Mouse (Mus musculus) heart, embryonic 11.5 days (tissue): ENCODE data around the gene Hrc. TPM values are rescaled to one million over a fixed set of nuclear protein-coding genes. Genes with fewer than 3 reads are reported as not detected.

Experiments
- ATAC-seq: fragments of 200-750 bp; cut with Nextera tagmentation; replicated peaks from 2 replicates; pipeline ENCODE4 v1.8.0; 2017; ENCODE audit warnings: moderate library complexity; ENCODE audit not compliant: insufficient number of reproducible peaks, low FRiP score, low TSS enrichment
- H3K27ac ChIP-seq: fragments of 300-500 bp; sonication (generic); 2 replicates; pipeline ENCODE4 v1.5.1; 2014; ENCODE audit warnings: mild to moderate bottlenecking, low read depth, low read length
- H3K27me3 ChIP-seq: fragments of 300-500 bp; sonication (generic); 2 replicates; pipeline ENCODE4 v1.6.1; 2014; ENCODE audit warnings: mild to moderate bottlenecking, low read length, mixed read lengths; ENCODE audit not compliant: control insufficient read depth, insufficient read depth
- H3K36me3 ChIP-seq: fragments of 300-500 bp; sonication (generic); 2 replicates; pipeline ENCODE4 v1.6.1; 2014; ENCODE audit warnings: mild to moderate bottlenecking, low read length, moderate library complexity, mixed read lengths; ENCODE audit not compliant: control insufficient read depth, insufficient read depth
- H3K4me1 ChIP-seq: fragments of 300-500 bp; sonication (generic); 2 replicates; pipeline ENCODE4 v1.6.1; 2014; ENCODE audit warnings: low read length; ENCODE audit not compliant: control insufficient read depth, insufficient read depth
- H3K4me2 ChIP-seq: fragments of 300-500 bp; sonication (generic); 2 replicates; pipeline ENCODE4 v1.6.1; 2014; ENCODE audit warnings: mild to moderate bottlenecking, moderate library complexity
- H3K4me3 ChIP-seq: fragments of 300-500 bp; sonication (generic); 2 replicates; pipeline ENCODE4 v1.5.1; 2014; ENCODE audit warnings: low read depth, low read length
- H3K9ac ChIP-seq: fragments of 300-500 bp; sonication (generic); 2 replicates; pipeline ENCODE4 v1.6.1; 2014; ENCODE audit warnings: mild to moderate bottlenecking, low read depth, low read length, moderate library complexity
- H3K9me3 ChIP-seq: fragments of 300-500 bp; sonication (generic); replicated peaks from 2 replicates; pipeline ENCODE4 v1.6.1; 2016; ENCODE audit warnings: low read length; ENCODE audit not compliant: control insufficient read depth
- WGBS: fragments of 180-500 bp; shearing (Covaris S2); extraction: QIAGEN DNeasy Blood & Tissue Kit; methylation state at CpG from one replicate; pipeline ENCODE4 v1.1.7; 2014; ENCODE audit not compliant: insufficient replicate concordance; 5-methylcytosine and 5-hydroxymethylcytosine counted together
- polyA plus RNA-seq: library from polyadenylated mRNA; unstranded; fragments of >200 nt; fragmentation: Nextera tagmentation; extraction: Ambion mirVana; gene quantifications from 2 replicates; pipeline ENCODE4 v1.2.1, GENCODE M21; 2014

The Hrc gene
- polyA plus RNA-seq, 1 experiment from 2014 or later, result 30.1 TPM

DNA sequence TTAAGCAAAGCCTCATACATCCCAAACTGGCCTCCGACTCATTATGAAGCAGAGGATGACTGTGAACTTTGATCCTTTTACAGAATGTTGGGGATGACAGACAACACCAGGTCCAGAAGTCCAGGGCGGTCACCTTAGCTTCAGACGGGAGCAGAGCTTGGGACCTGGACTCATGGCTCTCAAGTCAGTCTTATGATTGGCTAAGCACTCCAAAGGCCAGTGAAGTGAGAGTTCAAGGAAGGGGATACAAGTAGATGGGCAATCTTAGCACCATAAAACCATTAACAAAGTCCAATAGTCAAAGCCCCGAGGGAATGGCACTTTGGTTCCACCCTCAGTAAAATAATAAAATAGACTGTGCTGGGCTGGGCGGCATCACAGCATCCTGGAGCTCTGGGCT, 12.0 kb upstream of the Hrc start:
- Histone ChIP-seq H3K9ac (no peak overlapping the region), H3K4me2 (no peak overlapping the region), H3K27me3 (no peaks in the 10 kb centered on the region), H3K9me3 (no peaks in the 10 kb centered on the region), H3K4me1 (no peaks in the 10 kb centered on the region), H3K36me3 (peaks cover 18% of the 10 kb centered on the region), H3K27ac (no peak overlapping the region), H3K4me3 (no peak overlapping the region)
- ATAC-seq, result no peak
- WGBS, result 89% methylated on average over 5 of the region's 5 CpGs

DNA sequence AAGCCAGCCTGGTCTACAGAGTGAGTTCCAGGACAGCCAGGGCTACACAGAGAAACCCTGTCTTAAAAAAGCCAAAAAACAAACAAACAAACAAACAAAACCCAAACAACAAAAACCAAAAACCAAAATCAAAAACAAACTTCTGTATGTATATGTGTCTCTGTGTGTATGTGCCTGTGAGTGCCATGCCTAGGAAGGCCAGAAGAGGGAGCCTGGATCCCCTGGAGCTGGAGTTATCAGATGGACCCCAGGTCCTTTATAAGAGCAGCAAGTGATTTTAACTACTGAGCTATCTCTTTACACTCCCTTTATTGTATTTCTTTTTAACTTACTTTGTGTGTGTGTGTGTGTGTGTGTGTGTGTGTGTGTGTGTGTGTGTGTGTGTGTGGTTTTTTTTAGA, 9.3 kb upstream of the Hrc start:
- no peaks in the 10 kb centered on the region for H3K27me3 ChIP-seq
- H3K9ac ChIP-seq, result no peak overlapping the region
- H3K4me3 ChIP-seq, result no peak overlapping the region
- no peak for ATAC-seq
- H3K36me3 ChIP-seq, result peaks cover 14% of the 10 kb centered on the region
- no peak overlapping the region for H3K27ac ChIP-seq
- H3K4me2 ChIP-seq, result no peak overlapping the region
- H3K4me1 ChIP-seq, result no peaks in the 10 kb centered on the region
- no peaks in the 10 kb centered on the region for H3K9me3 ChIP-seq

DNA sequence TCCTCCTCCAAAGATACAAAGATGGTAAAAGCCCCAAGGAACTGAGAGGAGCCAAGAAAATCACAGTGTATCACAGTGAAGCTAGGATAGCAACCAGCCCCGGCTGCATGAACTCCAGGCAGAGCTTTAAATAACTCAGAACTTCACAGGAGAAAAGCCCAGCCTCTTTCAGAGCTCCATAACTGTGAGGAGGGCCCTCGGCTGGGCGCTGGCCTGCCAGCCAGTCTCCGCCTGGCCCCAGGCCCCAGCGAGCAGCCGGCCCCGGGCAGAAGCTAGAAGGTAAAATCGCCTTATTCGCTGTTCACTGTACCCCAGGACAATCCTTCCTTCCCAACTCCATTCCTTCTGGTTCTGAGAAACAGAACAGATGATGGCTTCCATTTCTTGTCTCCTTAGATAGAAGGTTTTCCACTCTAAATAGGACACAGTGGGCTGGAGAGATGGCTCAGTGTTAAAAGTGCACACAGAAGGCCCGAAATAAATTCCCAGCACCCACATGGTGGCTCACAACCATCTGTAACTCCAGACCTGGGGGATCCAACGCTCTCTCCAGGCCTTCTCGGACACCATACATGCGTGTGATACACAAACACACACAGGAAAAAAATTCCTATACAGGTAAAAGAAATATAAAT, 6.1 kb upstream of the Hrc start:
- Histone ChIP-seq H3K9ac (peak overlapping the region; percentile 34; the same call in 1 of the 2 replicates), H3K27ac (peak overlapping the region; percentile 85), H3K4me1 (peaks cover 16% of the 10 kb centered on the region), H3K27me3 (no peaks in the 10 kb centered on the region), H3K36me3 (peaks cover 13% of the 10 kb centered on the region), H3K9me3 (no peaks in the 10 kb centered on the region), H3K4me3 (no peak overlapping the region), H3K4me2 (peak overlapping the region; percentile 8; the same call in 1 of the 2 replicates)
- whole genome bisulfite sequencing, result 64% methylated on average over 13 of the region's 13 CpGs
- ATAC-seq, result no peak

DNA sequence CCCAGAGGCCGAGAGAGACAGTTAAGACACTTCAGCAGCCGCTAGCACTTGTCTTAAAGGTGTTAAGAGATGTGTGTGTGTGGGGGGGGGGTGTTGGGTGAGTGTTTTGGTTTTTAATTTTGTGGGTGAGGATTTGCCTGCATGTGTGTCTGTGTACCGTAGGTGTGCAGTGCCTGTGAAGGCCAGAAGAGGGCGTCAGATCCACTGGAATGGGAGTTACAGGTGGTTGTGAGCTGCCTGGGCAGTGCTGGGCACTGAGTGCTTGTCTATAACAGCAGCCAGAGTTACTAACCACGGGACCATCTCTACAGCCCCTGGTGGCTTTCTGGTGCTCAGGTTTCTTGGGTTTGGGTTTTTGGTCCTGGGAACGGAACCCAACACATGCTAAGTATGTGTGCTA, 3.6 kb upstream of the Hrc start:
- 62% methylated on average over 6 of the region's 6 CpGs for WGBS
- Histone ChIP-seq H3K27me3 (no peaks in the 10 kb centered on the region), H3K27ac (no peak overlapping the region), H3K9me3 (no peaks in the 10 kb centered on the region), H3K4me3 (no peak overlapping the region), H3K4me1 (peaks cover 35% of the 10 kb centered on the region), H3K36me3 (no peaks in the 10 kb centered on the region), H3K9ac (no peak overlapping the region), H3K4me2 (no peak overlapping the region)
- ATAC-seq, result no peak

DNA sequence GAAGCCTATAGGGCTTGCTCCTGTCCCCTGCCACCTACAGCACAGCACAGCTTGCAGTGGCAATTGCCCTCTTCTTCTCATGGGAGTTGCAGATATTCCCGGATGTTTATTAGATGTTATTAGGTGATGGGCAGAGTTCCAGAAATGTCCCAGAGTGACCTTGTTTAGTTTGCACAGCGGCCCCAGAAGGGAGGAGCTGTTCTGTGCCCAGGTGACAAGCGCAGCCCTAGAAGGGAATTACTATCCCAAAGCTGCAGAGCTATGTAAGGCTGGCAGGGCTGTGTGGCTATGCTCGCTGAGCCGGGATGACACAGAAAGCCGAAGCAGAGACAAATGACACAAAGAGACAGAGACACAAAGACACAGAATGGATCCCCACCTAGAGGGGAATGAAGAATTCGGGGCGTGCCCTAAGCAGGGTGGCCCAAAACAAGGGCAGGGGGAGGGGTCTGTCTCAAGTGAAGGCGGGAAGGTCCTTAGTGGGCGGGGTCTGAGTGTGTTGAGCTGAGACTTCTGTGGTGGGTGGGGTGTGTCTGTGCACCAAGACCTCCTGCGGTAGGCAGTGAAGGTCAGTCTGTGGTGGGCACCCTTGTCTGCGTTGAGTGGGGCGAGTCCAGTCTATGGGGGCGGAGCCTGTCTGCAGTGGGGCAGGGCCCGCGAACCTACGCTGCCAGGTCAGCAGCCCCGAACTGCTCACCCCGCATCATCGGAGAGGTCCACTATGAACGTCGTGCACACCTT, 2.2 kb upstream of the Hrc start:
- Histone ChIP-seq H3K4me3 (peak overlapping the region; percentile 64), H3K4me2 (peak overlapping the region; percentile 83), H3K9me3 (no peaks in the 10 kb centered on the region), H3K27me3 (no peaks in the 10 kb centered on the region), H3K27ac (peak overlapping the region; percentile 89), H3K9ac (peak overlapping the region; percentile 78), H3K36me3 (no peaks in the 10 kb centered on the region), H3K4me1 (peaks cover 38% of the 10 kb centered on the region)
- WGBS, result 4% methylated on average over 22 of the region's 22 CpGs
- ATAC-seq, result peak; percentile 64

DNA sequence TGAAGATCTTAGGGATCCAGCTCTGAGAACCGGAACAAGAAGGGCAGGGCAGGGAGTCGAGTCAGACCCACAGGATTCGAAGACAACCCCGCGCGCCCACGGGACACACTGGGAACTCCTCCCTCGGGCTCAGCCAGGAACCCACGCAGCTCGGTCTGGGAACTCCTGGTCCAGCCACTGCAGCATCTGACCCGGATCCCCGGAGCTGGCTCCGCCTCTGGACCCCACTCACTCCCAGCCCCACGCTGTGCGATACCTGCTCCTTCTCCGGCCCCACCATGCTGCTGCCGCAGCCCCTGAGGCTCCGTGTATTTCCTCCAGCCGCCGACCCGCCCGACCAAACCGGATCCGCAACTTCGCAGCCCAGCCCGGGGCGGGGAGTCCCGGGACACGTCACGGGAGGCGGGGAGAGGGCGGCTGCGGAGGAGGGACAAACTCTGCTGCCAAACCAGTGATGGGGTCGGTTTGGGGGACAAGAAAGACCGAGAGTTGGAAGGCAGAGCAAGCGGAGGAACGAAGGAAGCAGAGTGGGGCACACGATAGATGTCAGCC, 1.6 kb upstream of the Hrc start, which contains the start of gene Trpm4:
Trpm4 (minus strand) TSS at position 350 of the 552 bp plus-strand sequence.
- H3K27ac ChIP-seq, result peak within 1 kb of the TSS; percentile 89
- H3K4me1 ChIP-seq, result peaks cover 40% of the 10 kb centered on the region
- peak within 1 kb of the TSS; percentile 64 for H3K4me3 ChIP-seq
- H3K9ac ChIP-seq, result peak within 1 kb of the TSS; percentile 78
- peak; percentile 46 for ATAC-seq
- H3K36me3 ChIP-seq, result no peaks in the 10 kb centered on the region
- H3K27me3 ChIP-seq, result no peaks in the 10 kb centered on the region
- no peaks in the 10 kb centered on the region for H3K9me3 ChIP-seq
- under 1% methylated on average over 34 of the region's 38 CpGs for WGBS
- H3K4me2 ChIP-seq, result peak within 1 kb of the TSS; percentile 83

DNA sequence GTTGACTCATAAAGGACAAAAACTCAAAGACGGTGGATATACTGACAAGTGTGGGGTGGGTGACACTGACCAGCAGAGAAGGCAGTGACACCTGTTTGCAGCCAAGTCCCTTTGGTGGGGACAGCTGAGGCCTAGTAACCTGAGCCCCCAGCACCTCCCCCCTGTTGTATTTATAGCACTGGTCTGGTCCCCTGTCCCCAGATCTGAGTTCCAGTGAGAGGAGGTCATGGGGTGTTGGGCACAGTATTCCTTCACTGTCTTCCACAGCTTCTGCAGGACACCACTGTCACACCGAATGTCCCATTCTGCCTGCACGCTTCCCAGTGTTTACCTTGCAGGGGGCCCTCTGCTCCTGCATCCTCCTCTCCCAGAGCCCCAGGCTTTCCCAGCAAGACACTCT, 485 bp upstream of the Hrc start:
- Histone ChIP-seq H3K4me2 (peak overlapping the region; percentile 83), H3K4me3 (peak overlapping the region; percentile 64; the same call in 1 of the 2 replicates), H3K4me1 (peaks cover 51% of the 10 kb centered on the region), H3K27ac (peak overlapping the region; percentile 89), H3K9ac (no peak overlapping the region), H3K9me3 (no peaks in the 10 kb centered on the region), H3K36me3 (no peaks in the 10 kb centered on the region), H3K27me3 (no peaks in the 10 kb centered on the region)
- WGBS, result 16% methylated on average over 3 of the region's 3 CpGs
- ATAC-seq, result no peak

DNA sequence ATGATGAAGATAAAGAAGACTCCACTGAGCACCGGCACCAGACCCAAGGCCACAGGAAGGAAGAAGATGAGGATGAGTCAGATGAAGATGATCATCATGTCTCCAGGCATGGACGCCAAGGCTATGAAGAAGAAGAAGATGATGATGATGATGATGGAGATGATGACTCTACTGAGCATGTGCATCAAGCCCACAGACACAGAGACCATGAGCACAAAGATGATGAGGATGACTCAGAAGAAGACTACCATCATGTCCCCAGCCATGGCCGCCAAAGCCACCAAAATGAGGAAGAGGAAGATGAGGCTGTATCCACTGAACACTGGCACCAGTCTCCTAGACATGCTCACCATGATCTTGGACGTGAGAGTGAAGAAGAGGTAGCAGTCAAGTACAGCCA, 1.2 kb downstream of the Hrc start:
- Histone ChIP-seq H3K9ac (no peak overlapping the region), H3K9me3 (no peaks in the 10 kb centered on the region), H3K27ac (no peak overlapping the region), H3K4me1 (peaks cover 60% of the 10 kb centered on the region), H3K4me2 (no peak overlapping the region), H3K27me3 (no peaks in the 10 kb centered on the region), H3K36me3 (no peaks in the 10 kb centered on the region), H3K4me3 (no peak overlapping the region)
- 83% methylated on average over 4 of the region's 4 CpGs for WGBS
- ATAC-seq, result no peak
